In the genomic region with DNA sequence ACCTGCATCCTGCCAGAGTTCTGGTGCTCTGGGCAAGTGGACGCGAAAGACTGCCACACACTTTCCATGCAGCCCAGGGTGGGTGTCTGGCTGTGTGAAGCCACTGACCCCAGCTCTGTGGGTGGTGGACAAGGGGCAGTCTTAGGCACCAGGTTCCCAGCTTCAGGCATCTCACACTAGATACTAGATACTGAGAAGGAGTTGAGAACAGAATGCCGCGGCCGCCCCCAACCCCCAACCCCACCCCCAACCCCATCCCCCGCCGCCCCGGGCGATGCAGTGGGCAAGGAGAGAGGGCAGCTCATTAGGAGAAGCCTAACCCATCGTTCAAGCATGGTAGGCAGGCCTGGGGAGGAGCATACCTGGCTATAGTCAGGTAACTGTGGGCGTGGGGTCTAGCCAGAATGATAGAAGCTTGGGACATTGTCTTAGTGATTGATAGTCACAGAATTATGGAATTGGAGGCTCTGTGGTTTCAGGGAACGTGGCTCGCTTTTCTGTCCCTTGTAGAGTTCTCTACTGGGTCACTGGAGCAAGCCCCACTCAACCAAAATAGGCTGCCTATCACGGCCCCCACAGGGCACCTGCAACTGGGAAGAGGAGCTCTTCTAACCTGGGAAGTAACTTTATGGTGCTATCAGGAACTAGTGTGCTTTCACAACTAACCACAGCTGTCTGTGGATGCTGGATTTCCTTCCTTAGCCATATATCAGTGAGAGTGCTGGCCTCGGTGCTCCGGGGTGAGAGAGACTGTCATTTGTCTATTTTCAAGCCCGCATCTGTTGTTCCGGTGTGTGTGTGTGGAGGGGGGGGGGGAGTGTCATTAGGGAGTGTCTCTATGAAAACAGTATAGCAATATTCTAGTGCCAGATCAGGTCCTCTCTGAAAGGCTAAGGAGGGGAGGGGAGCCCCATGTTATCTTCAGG, we compare ENCODE assay signal across 9 mouse cellular contexts. TPM values are rescaled to one million over a fixed set of nuclear protein-coding genes. Genes with fewer than 3 reads are reported as not detected.
A peak's percentile ranks its signal among the peaks of the same experiment; 100 is the strongest.
DNase-seq lines count a peak whose midpoint lies in the region; ATAC-seq and TF ChIP-seq lines count a peak whose summit lies in the region.
"Had no signal": no experiment of that assay in that cellular context is flagged by ENCODE, and none has a peak within 500 bp of the region (broad histone marks: within the 10 kb centered on the region; RNA-seq: fewer than 3 reads in every experiment).

No protein-coding gene starts in this region.

- no peak overlapping the region for H3K4me2 ChIP-seq in forebrain, embryonic 15.5 days (replicated peaks)
- peak overlapping the region; percentile 65 for H3K4me2 ChIP-seq in kidney, postnatal 0 days (ENCODE audit: low read length)
- H3K4me2 ChIP-seq in intestine, postnatal 0 days (replicated peaks; ENCODE audit: low read depth): peak overlapping the region; percentile 49
- H3K4me2 ChIP-seq in neural tube, embryonic 12.5 days (replicated peaks): peak overlapping the region; percentile 42

- peak overlapping the region; percentile 53 for H3K27ac ChIP-seq in forebrain, embryonic 10.5 days
- H3K27ac ChIP-seq in forebrain, embryonic 15.5 days (replicated peaks): no peak overlapping the region
- H3K27ac ChIP-seq in kidney, postnatal 0 days: no peak overlapping the region
- H3K27ac ChIP-seq in intestine, postnatal 0 days (ENCODE audit: low read depth, low read length): no peak overlapping the region
- H3K27ac ChIP-seq in neural tube, embryonic 12.5 days: no peak overlapping the region

- ATAC-seq in forebrain, embryonic 15.5 days (replicated peaks): no peak
- ATAC-seq in kidney, postnatal 0 days (replicated peaks; ENCODE audit: low FRiP score, low read depth): 0 out of 2 replicates have a peak, but pooled peaks have one; percentile 33
- no peak for ATAC-seq in intestine, postnatal 0 days
- ATAC-seq in neural tube, embryonic 12.5 days (ENCODE audit: low FRiP score, low read depth): no peak

- peak overlapping the region; percentile 30 for H3K4me3 ChIP-seq in forebrain, embryonic 10.5 days
- H3K4me3 ChIP-seq in forebrain, embryonic 15.5 days: no peak overlapping the region
- H3K4me3 ChIP-seq in kidney, postnatal 0 days (replicated peaks; ENCODE audit: low read depth, low read length): peak overlapping the region; percentile 26
- H3K4me3 ChIP-seq in intestine, postnatal 0 days (ENCODE audit: low read depth, low read length): no peak overlapping the region
- H3K4me3 ChIP-seq in neural tube, embryonic 12.5 days: no peak overlapping the region

- no peaks in the 10 kb centered on the region for H3K9me3 ChIP-seq in forebrain, embryonic 10.5 days
- H3K9me3 ChIP-seq in forebrain, embryonic 15.5 days: no peaks in the 10 kb centered on the region
- no peaks in the 10 kb centered on the region for H3K9me3 ChIP-seq in kidney, postnatal 0 days (replicated peaks; ENCODE audit: low read length)
- no peaks in the 10 kb centered on the region for H3K9me3 ChIP-seq in intestine, postnatal 0 days (ENCODE audit: control insufficient read depth)
- H3K9me3 ChIP-seq in neural tube, embryonic 12.5 days: no peaks in the 10 kb centered on the region

- H3K9ac ChIP-seq in forebrain, embryonic 15.5 days (replicated peaks): no peak overlapping the region
- 0 out of 2 replicates have a peak overlapping the region, but pooled peaks have one; percentile 40 for H3K9ac ChIP-seq in kidney, postnatal 0 days (ENCODE audit: low read depth, low read length)
- H3K9ac ChIP-seq in intestine, postnatal 0 days (ENCODE audit: low read depth, low read length): no peak overlapping the region
- no peak overlapping the region for H3K9ac ChIP-seq in neural tube, embryonic 12.5 days

- TF ChIP-seq CTCF in kidney, postnatal 0 days (IDR thresholded peaks at IDR 0.05; ENCODE audit: low read depth): no peak
- no peak for TF ChIP-seq CTCF in intestine, postnatal 0 days (IDR thresholded peaks at IDR 0.05; ENCODE audit: low read depth)

- H3K36me3 ChIP-seq in forebrain, embryonic 10.5 days (replicated peaks): no peaks in the 10 kb centered on the region
- no peaks in the 10 kb centered on the region for H3K36me3 ChIP-seq in forebrain, embryonic 15.5 days
- H3K36me3 ChIP-seq in kidney, postnatal 0 days (ENCODE audit: insufficient read depth, low read length): no peaks in the 10 kb centered on the region
- no peaks in the 10 kb centered on the region for H3K36me3 ChIP-seq in intestine, postnatal 0 days (ENCODE audit: control insufficient read depth, insufficient read depth)
- no peaks in the 10 kb centered on the region for H3K36me3 ChIP-seq in neural tube, embryonic 12.5 days

- peaks cover 20% of the 10 kb centered on the region for H3K4me1 ChIP-seq in forebrain, embryonic 10.5 days
- H3K4me1 ChIP-seq in forebrain, embryonic 15.5 days: no peaks in the 10 kb centered on the region
- no peaks in the 10 kb centered on the region for H3K4me1 ChIP-seq in kidney, postnatal 0 days (replicated peaks; ENCODE audit: insufficient read depth, low read length)
- no peaks in the 10 kb centered on the region for H3K4me1 ChIP-seq in intestine, postnatal 0 days (replicated peaks; ENCODE audit: control insufficient read depth, insufficient read depth, low read length)
- no peaks in the 10 kb centered on the region for H3K4me1 ChIP-seq in neural tube, embryonic 12.5 days

- H3K27me3 ChIP-seq in forebrain, embryonic 10.5 days (ENCODE audit: poor library complexity, severe bottlenecking): no peaks in the 10 kb centered on the region; the same call in 1 of the 2 replicates
- no peaks in the 10 kb centered on the region for H3K27me3 ChIP-seq in forebrain, embryonic 15.5 days
- no peaks in the 10 kb centered on the region; the same call in 1 of the 2 replicates for H3K27me3 ChIP-seq in kidney, postnatal 0 days (ENCODE audit: insufficient read depth, low read length)
- no peaks in the 10 kb centered on the region for H3K27me3 ChIP-seq in intestine, postnatal 0 days (replicated peaks; ENCODE audit: control insufficient read depth, insufficient read depth, low read length)
- 0 out of 2 replicates have a peak, but pooled peaks cover 3% of the 10 kb centered on the region for H3K27me3 ChIP-seq in neural tube, embryonic 12.5 days (replicated peaks)

- no peak for DNase-seq in forebrain, embryonic 10.5 days (ENCODE audit: extremely low spot score, low spot score)
- DNase-seq in kidney, postnatal 0 days (ENCODE audit: low spot score): no peak
- DNase-seq in kidney, adult 8-10 months: no peak
- no peak for DNase-seq in adipocyte (ENCODE audit: low spot score)
- DNase-seq in Muller cell, postnatal 12 days (ENCODE audit: inconsistent ontology term): no peak
- DNase-seq: thymus, postnatal 4 days had no signal

- WGBS in forebrain, embryonic 10.5 days: 64% methylated on average over 18 of the region's 18 CpGs
- 69% methylated on average over 18 of the region's 18 CpGs for WGBS in forebrain, embryonic 15.5 days
- WGBS in kidney, postnatal 0 days: 25% methylated on average over 18 of the region's 18 CpGs
- 47% methylated on average over 18 of the region's 18 CpGs for WGBS in intestine, postnatal 0 days
- 56% methylated on average over 18 of the region's 18 CpGs for WGBS in neural tube, embryonic 12.5 days

RNA-seq across cellular contexts. Expression of a gene that starts 50.2 kb away (rescaled TPM):
- polyA plus RNA-seq in forebrain, embryonic 10.5 days (2016; fragmentation: Nextera tagmentation; extraction: Ambion mirVana): 5.9 and 6.3 TPM in 2 replicates
- 3.1 and 3.3 TPM in 2 replicates for polyA plus RNA-seq in forebrain, embryonic 15.5 days (2015; fragmentation: Nextera tagmentation; extraction: Ambion mirVana)
- 10.0 and 10.1 TPM in 2 replicates for polyA plus RNA-seq in kidney, postnatal 0 days (2015; fragmentation: Nextera tagmentation; extraction: Ambion mirVana)
- 57.5 and 59.5 TPM in 2 replicates for polyA plus RNA-seq in intestine, postnatal 0 days (2015; fragmentation: Nextera tagmentation; extraction: Ambion mirVana)
- polyA plus RNA-seq in neural tube, embryonic 12.5 days (2016; fragmentation: Nextera tagmentation; extraction: Ambion mirVana): 4.5 and 5.0 TPM in 2 replicates

RNA-seq across cellular contexts. Expression of a gene that starts 54.6 kb away (rescaled TPM):
- polyA plus RNA-seq in forebrain, embryonic 10.5 days (2016; fragmentation: Nextera tagmentation; extraction: Ambion mirVana): 98.0 and 101 TPM in 2 replicates
- 72.9 and 80.1 TPM in 2 replicates for polyA plus RNA-seq in forebrain, embryonic 15.5 days (2015; fragmentation: Nextera tagmentation; extraction: Ambion mirVana)
- polyA plus RNA-seq in kidney, postnatal 0 days (2015; fragmentation: Nextera tagmentation; extraction: Ambion mirVana): 56.8 and 58.9 TPM in 2 replicates
- 36.2 and 36.6 TPM in 2 replicates for polyA plus RNA-seq in intestine, postnatal 0 days (2015; fragmentation: Nextera tagmentation; extraction: Ambion mirVana)
- polyA plus RNA-seq in neural tube, embryonic 12.5 days (2016; fragmentation: Nextera tagmentation; extraction: Ambion mirVana): 70.2 and 85.2 TPM in 2 replicates

Comparison
In these comparisons a context has a peak if more than half of its experiments do, and no peak if none do; other contexts are left out.
1. H3K4me3 ChIP-seq: peak in forebrain, embryonic 10.5 days (single experiment) and kidney, postnatal 0 days (single experiment); none in forebrain, embryonic 15.5 days (single experiment), intestine, postnatal 0 days (single experiment) and neural tube, embryonic 12.5 days (single experiment).